Mouse (Mus musculus) midbrain, postnatal 0 days (tissue): Measurements from ENCODE around the gene Ipo7. TPM values are rescaled to one million over a fixed set of nuclear protein-coding genes. Genes with fewer than 3 reads are reported as not detected.

Experiments used
- ATAC-seq: fragments of 200-750 bp; cut with Nextera tagmentation; 2 replicates; pipeline ENCODE4 v1.8.0; 2017; ENCODE audit warnings: moderate number of reproducible peaks, mild to moderate bottlenecking, moderate TSS enrichment, moderate library complexity; ENCODE audit not compliant: low FRiP score
- DNase-seq: peaks from one replicate; pipeline ENCODE4 v3.0.0-alpha.2; 2015; ENCODE audit warnings: low spot score
- H3K27ac ChIP-seq: fragments of 300-500 bp; sonication (generic); 2 replicates; pipeline ENCODE4 v1.5.1; 2014; ENCODE audit warnings: low read depth, mild to moderate bottlenecking, low read length, mixed read lengths
- H3K27me3 ChIP-seq: fragments of 300-500 bp; sonication (generic); 2 replicates; pipeline ENCODE4 v1.6.1; 2014; ENCODE audit warnings: low read length, control low read depth, mixed read lengths; ENCODE audit not compliant: insufficient read depth
- H3K36me3 ChIP-seq: fragments of 300-500 bp; sonication (generic); 2 replicates; pipeline ENCODE4 v1.6.1; 2014; ENCODE audit warnings: low read length, control low read depth, mixed read lengths; ENCODE audit not compliant: insufficient read depth
- H3K4me1 ChIP-seq: fragments of 300-500 bp; sonication (generic); 2 replicates; pipeline ENCODE4 v1.6.1; 2014; ENCODE audit warnings: mild to moderate bottlenecking, control low read depth, antibody characterized with exemption, low read length, mixed read lengths; ENCODE audit not compliant: insufficient read depth
- H3K4me2 ChIP-seq: fragments of 300-500 bp; sonication (generic); 2 replicates; pipeline ENCODE4 v1.6.1; 2014; ENCODE audit warnings: low read depth, mild to moderate bottlenecking, low read length, mixed read lengths; ENCODE audit not compliant: poor library complexity, severe bottlenecking
- H3K4me3 ChIP-seq: fragments of 300-500 bp; sonication (generic); 2 replicates; pipeline ENCODE4 v1.5.1; 2014; ENCODE audit warnings: low read depth, mild to moderate bottlenecking, low read length, moderate library complexity
- H3K9ac ChIP-seq: fragments of 300-500 bp; sonication (generic); replicated peaks from 2 replicates; pipeline ENCODE4 v1.6.1; 2014; ENCODE audit warnings: mild to moderate bottlenecking, low read length, moderate library complexity, mixed read lengths; ENCODE audit not compliant: poor library complexity, severe bottlenecking
- H3K9me3 ChIP-seq: fragments of 300-500 bp; sonication (generic); 2 replicates; pipeline ENCODE4 v1.6.1; 2016; ENCODE audit warnings: low read length, control low read depth
- CTCF ChIP-seq: IDR thresholded peaks from 2 replicates; pipeline ENCODE4 v1.5.1; 2016; ENCODE audit warnings: antibody characterized with exemption, mild to moderate bottlenecking
- WGBS: fragments of 180-500 bp; shearing (Covaris S2); extraction: QIAGEN DNeasy Blood & Tissue Kit; methylation state at CpG from one replicate; pipeline ENCODE4 v1.1.7; 2014; 5-methylcytosine and 5-hydroxymethylcytosine counted together
- polyA plus RNA-seq: library from polyadenylated mRNA; unstranded; fragments of >200 nt; fragmentation: Nextera tagmentation; extraction: Ambion mirVana; gene quantifications from 2 replicates; pipeline ENCODE4 v1.2.1, GENCODE M21; 2015
- total RNA-seq: library from RNA; depleted of rRNA; stranded (reverse); fragments of >200 nt; gene quantifications from 2 replicates; pipeline ENCODE4 v1.2.3, GENCODE M21; 2014; rRNA removed

The Ipo7 gene
- total and polyA plus RNA-seq, 2 experiments from 2014 or later, result 27.5 to 88.2 TPM

- no peak for ATAC-seq
- Histone ChIP-seq H3K4me1 (no peaks in the 10 kb centered on the region), H3K4me3 (no peak overlapping the region), H3K9me3 (no peaks in the 10 kb centered on the region), H3K36me3 (0 out of 2 replicates have a peak, but pooled peaks cover 5% of the 10 kb centered on the region), H3K27ac (no peak overlapping the region), H3K9ac (no peak overlapping the region), H3K4me2 (no peak overlapping the region), H3K27me3 (no peaks in the 10 kb centered on the region)
- TF ChIP-seq CTCF, result no peak
- 51% methylated on average over 6 of the region's 6 CpGs for WGBS
- DNase-seq, result no peak
Measured at GRCm38 (mm10) chr7:110100854-110101253, 82.8 kb downstream of the Ipo7 start.

- Histone ChIP-seq H3K4me1 (no peaks in the 10 kb centered on the region), H3K9me3 (no peaks in the 10 kb centered on the region), H3K36me3 (0 out of 2 replicates have a peak, but pooled peaks cover under 1% of the 10 kb centered on the region), H3K27me3 (no peaks in the 10 kb centered on the region), H3K27ac (no peak overlapping the region), H3K4me2 (no peak overlapping the region), H3K4me3 (no peak overlapping the region), H3K9ac (no peak overlapping the region)
- no peak for TF ChIP-seq CTCF
- no peak for ATAC-seq
- DNase-seq, result no peak
- 86% methylated on average over 5 of the region's 5 CpGs for WGBS
Measured at GRCm38 (mm10) chr7:110101266-110101665, 83.2 kb downstream of the Ipo7 start.

- H3K36me3 ChIP-seq, result no peaks in the 10 kb centered on the region
- no peak for ATAC-seq
- DNase-seq, result no peak
- no peak overlapping the region for H3K4me2 ChIP-seq
- no peak overlapping the region for H3K27ac ChIP-seq
- WGBS, result 86% methylated on average over 5 of the region's 5 CpGs
- no peak overlapping the region for H3K4me3 ChIP-seq
- H3K9me3 ChIP-seq, result no peaks in the 10 kb centered on the region
- no peak overlapping the region for H3K9ac ChIP-seq
- peaks cover 4% of the 10 kb centered on the region; the same call in 1 of the 2 replicates for H3K4me1 ChIP-seq
- H3K27me3 ChIP-seq, result no peaks in the 10 kb centered on the region
- TF ChIP-seq CTCF, result no peak
Measured at GRCm38 (mm10) chr7:110105041-110105440, 87.0 kb downstream of the Ipo7 start.

Other genes starting within 250 kb of the Ipo7 start
- 25.4 and 38.5 TPM in 2 replicates for gene Nrip3, start 236.2 kb upstream of the Ipo7 start, total RNA-seq
- 17.8 and 21.7 TPM in 2 replicates for gene Nrip3, start 236.2 kb upstream of the Ipo7 start, polyA plus RNA-seq
- gene Scube2, start 152.6 kb upstream of the Ipo7 start, total RNA-seq, result 3.0 and 4.3 TPM in 2 replicates
- gene Scube2, start 152.6 kb upstream of the Ipo7 start, polyA plus RNA-seq, result 1.3 and 2.2 TPM in 2 replicates
- gene Dennd5a, start 57.8 kb upstream of the Ipo7 start, total RNA-seq, result 168 and 185 TPM in 2 replicates
- gene Dennd5a, start 57.8 kb upstream of the Ipo7 start, polyA plus RNA-seq, result 25.2 and 28.7 TPM in 2 replicates
- gene Tmem41b, start 31.3 kb upstream of the Ipo7 start, total RNA-seq, result 65.0 and 66.0 TPM in 2 replicates
- 55.2 and 55.4 TPM in 2 replicates for gene Tmem41b, start 31.3 kb upstream of the Ipo7 start, polyA plus RNA-seq
- 6.7 and 8.6 TPM in 2 replicates for gene Zfp143, start 42.9 kb downstream of the Ipo7 start, total RNA-seq
- gene Zfp143, start 42.9 kb downstream of the Ipo7 start, polyA plus RNA-seq, result 4.9 and 5.8 TPM in 2 replicates
- 4.1 and 5.1 TPM in 2 replicates for gene Wee1, start 103.8 kb downstream of the Ipo7 start, total RNA-seq
- 3.6 and 3.7 TPM in 2 replicates for gene Wee1, start 103.8 kb downstream of the Ipo7 start, polyA plus RNA-seq
- 7.3 and 11.4 TPM in 2 replicates for gene Swap70, start 203.4 kb downstream of the Ipo7 start, total RNA-seq
- 6.3 and 7.0 TPM in 2 replicates for gene Swap70, start 203.4 kb downstream of the Ipo7 start, polyA plus RNA-seq